Mouse (Mus musculus): ENCODE measurements at regions not wholly inside any gene's neighbourhood (a gene's known extent, or its start where the extent isn't known, plus 50 kb on each side); places are given as distances from the start of the nearest gene placed in this dataset.

DNA sequence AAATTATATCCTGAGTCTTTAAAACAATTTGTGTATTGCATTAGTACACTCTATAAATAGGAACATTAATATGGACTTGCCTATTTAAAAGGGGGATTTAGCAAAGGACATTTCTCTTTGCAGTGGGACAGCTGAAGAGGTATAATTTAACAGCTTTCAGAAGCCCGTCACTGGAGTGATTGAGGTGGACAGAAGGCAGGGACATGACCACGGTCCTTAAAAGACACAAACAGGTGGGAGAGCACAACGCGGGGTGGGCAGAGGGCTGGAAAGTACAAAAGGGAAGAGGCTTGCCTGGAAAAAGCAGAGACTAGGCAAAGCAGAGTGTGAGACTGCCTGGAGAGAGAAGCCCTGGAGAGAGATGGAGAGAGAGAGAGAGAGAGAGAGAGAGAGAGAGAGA lies 51.9 kb upstream of the Pkhd1 start:
- DNase-seq, result no peak

DNA sequence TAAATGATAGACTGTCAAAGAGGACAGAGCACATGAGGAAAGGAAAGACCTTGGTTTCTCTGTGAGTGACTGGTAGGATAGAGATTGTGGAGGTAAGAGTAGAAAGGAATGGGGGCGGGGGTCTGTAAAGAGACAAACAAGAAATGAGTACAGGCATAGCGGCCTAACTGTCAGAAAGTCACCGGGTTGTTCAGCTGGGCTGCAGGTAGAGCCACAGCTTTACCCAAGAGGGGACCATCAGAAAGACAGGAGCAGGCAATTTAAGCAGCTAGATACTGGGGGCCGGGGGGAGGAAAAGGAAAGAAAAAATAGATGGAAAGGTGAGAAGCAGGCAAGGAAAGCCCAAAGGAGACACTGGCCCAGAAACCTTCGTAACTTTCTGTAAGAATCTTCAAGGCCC lies 52.6 kb upstream of the Pkhd1 start:
- DNase-seq, result no peak

DNA sequence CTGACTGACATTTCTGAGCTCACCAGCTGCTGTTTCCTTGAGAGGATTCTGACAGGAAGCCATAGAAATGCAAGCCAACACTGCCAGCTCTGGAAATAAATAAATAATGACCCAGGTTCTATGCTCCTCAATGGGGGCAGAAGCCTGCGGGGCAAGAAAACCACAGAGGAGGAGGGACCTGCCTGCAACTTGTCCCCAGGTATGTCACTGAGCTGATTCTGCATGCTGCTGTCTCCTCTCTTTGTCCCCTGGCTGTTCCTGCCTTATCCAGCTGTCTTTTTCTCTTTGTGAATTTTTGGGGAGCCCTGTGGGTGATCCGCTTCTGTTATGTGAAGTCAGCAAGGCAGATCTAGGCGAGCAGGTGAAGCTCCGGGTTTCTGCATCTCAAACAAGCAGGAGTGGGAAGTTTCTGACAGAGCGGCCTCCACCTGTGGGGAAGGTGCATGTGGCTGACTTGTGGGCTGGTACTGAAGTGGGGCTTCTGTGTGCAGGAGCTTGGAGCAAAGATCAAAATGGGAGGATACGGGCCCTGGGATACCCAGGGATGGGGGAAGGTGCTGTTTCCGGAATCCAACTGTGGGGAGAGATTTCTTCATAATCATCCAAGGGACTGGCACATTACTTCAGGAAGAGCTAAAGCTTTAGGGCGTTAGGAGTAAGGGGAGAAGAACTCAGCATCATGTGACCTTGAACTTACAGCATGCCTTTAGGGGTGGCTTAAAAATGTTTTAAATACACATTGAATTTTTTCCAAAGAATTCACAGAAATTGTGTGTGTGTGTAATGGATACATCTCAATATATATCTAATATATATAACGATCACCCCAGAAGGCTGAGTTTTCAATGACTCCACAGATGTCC lies 53.3 kb upstream of the Pkhd1 start:
- DNase-seq, result peak; percentile 16

DNA sequence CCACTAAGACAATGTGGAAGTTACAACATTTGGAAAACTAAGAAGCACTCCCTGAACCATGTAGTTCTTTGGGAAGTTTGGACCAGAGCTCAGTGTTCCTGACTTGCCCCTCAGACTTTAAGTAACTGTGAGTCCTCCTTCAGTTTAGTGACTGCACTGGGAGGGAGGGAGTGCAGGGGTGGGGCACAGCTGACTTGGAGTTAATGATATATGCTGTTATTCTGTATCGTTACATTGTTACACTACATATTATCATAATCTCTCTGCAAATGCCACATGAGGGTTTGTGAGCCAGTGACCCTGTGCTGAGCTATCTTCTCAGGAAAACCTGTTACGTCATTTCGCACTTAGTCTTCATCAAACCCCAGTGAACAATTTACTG lies 53.9 kb upstream of the Pkhd1 start:
- no peak for DNase-seq

DNA sequence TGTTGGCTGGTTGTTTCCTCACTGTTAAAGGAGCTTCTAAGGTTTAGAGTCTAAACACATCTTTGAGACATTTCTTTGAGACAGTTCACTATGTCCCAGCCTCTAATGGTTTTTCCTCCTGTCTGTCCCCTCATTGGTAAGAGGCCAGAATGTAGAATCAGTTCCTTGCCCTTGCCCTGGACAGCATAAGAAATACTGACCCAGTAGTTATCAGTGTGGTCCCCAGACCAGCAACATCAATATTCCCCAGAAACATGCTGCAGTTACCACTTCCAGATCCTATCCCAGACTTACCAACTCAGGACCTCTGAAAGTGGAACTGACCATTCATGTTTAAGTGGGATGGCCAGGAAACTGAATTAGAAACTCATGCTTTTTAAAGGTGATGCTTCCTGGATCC lies 54.4 kb upstream of the Pkhd1 start:
- DNase-seq, result no peak

DNA sequence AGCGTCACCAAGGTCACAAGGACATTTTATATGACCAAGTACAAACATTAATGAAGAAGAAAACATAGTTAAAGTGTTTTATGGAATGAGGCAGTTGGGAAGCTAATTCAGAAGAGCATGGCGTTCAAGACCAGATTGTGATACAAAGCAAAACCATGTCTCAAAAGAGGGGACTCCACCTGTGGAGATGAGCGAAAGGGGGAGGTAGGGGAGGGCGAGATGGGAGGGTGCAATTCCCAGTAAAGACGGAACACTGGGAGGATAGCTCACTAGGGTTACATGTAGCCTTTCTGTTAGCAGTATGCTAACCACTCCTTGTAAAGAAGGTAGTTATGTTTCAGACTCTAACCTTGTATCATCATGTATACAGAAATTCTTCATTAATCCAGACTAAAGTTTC lies 55.1 kb upstream of the Pkhd1 start:
- DNase-seq, result no peak

DNA sequence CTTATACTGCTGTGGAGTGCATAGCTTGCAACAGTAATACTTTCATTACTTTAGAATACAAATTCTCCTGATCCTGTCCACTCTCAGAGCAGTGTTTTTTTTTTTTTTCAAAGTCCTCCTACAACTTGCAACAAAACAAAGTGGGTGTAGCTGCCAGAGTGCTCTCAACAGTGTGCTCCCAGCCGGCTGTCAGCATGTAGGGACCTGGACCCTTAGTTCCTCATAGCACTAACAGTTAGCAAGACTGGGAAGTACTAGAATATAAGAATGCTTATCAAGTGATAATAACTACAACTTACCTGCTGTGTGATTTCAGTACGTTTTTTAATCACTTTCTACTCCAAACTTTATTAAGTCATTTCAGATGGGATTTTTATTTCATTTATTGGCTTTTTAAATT lies 55.5 kb upstream of the Pkhd1 start:
- DNase-seq, result no peak

DNA sequence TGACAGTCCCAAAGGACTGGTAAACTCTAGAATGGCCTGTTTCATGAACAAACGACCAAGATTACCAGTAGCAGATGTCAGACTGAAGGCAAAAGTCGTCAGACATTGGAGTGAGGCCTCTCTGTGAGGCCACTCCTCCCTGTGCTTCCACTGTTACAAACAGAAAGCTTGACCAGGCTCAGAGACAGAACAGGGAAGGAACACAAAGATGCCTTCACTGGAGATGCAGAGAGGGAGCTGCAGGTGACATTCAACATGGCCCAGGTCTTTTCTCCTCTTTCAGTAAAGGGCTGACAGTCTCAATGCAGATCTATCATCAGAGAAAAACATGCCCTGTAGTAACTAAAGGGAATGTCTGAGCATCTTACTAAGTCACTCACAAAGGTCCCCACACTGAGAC lies 56.1 kb upstream of the Il17a start:
- no peak for DNase-seq

DNA sequence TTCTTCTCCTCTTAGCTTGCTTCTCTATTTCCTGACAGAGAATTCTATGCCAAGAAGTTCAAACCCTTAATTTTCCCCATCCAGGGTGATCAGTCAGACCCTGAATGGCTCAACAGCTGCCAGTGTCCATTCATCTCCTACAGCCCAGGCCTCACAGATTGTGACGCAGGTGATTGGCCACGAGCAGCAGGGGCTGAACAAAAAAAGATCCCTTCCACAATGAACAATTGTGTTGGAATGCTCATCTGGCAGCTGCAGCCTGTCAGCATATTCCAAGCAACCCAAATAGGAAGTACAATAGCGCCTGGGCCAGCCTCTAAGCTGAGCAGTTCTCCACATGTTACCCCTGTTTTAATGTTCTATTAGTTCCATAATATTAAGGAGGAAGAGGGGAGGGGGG lies 52.7 kb upstream of the Il17a start:
- peak; percentile 10 for DNase-seq

DNA sequence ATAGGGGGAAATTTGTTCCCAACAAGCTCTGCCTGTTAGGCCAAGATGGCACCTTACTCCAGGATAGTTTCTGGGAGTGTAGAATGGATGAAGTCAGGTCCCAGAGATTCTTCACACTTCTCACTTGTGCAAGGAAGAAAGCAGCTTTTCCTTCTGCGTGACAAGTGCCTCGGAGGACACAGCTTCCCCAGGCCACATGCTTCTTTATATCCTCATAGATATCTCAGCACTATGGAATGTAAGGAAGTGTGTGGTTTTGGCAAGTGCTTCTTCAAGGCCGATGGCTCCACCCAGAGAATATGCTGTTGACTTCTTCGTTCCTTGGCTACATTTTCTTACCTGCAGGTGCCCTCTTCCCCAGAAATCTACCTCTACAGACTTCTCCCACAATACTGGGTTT lies 51.9 kb upstream of the Il17a start:
- no peak for DNase-seq

DNA sequence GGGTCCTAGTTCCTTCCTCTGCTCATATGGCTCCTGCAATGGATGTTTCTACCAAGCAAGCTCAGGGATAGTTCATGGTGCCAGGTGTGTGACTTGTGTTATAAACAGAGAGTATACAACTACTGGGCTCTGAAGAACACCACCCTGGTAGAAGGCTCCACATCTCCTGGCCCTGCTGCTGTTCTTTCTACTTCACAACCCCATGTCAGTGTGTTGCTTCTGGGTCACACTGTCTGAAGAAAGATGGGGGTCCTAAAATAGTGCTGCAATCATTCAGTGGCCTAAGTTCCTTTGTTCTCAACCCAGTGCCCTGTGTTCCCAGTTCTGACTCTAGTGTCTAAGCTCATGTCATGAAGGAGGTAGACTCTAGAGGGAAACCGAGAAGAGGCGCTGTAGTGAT lies 51.4 kb upstream of the Il17a start:
- DNase-seq, result no peak

DNA sequence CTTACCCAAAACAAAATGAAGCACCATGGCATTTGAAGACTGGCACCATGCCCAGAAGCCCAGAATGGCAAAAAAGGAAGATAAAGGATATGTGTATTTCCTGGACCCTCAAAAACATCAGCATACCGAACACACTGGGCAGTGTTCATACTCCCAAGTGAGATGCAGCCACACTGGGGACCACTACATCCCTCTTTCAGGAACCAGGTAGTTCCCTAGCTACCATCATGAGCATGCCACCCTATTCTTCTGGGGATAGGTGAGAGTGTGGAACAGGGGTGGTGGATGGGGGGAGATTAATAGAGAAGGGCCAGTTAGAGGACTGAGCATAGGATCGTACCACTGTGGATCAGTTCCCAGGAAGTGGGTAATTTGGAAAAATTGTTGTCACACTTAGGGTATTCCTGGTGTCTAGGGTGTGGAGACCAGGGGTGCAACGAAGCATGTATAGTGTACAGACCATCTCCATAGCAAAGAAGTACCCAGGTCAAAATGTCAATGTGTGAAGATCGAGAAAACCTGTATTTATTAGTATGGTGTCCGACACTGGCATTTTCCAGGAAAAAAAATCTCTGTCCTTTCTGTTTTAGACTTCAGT lies 50.9 kb upstream of the Il17a start:
- DNase-seq, result no peak

DNA sequence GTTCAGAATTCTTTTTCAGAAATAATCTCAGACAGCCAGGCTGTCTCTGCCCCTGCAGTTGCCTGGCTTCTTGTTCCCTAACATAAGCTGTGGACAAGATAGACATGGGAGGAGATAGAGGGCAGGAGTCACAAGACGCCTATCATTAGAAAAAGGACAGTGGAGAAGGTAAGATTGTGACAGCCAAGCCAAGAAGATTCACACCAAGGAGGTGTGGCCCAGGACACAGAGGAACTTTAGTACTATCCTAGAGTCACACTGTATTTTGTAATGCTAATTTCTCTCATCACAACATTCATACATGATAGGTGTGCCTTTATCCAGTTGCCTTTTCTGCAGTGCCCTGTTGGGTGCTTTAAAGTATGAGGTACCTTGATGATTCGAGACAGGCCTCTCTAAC lies 50.2 kb upstream of the Il17a start:
- no peak for DNase-seq

Small RNAs in the stretch of these regions (microRNA-seq; reads per million reads assigned to microRNA genes)
- gene Mir206 (ENCODE audit: borderline replicate concordance in 2 of 2), result 69,551 to 104,139 reads per million in 2 experiments
